Mouse (Mus musculus) CD4-positive, CD25-positive, alpha-beta regulatory T cell, adult 4 months (primary cell): ENCODE measurements around the gene Relb. TPM values are rescaled to one million over a fixed set of nuclear protein-coding genes. Genes with fewer than 3 reads are reported as not detected.
A peak's percentile ranks its signal among the peaks of the same experiment; 100 is the strongest.

Source experiments
- ATAC-seq: one replicate; pipeline ENCODE4 v1.8.0; 2017
- polyA plus RNA-seq, 2 experiments: library from polyadenylated mRNA; unstranded; fragments of 100-300 nt; shearing (Covaris generic); gene quantifications; one replicate each; pipeline ENCODE4 v1.2.1; 2017

Relb gene
- polyA plus RNA-seq: 10 to 100 TPM; 12.7 to 14.8 TPM

DNA sequence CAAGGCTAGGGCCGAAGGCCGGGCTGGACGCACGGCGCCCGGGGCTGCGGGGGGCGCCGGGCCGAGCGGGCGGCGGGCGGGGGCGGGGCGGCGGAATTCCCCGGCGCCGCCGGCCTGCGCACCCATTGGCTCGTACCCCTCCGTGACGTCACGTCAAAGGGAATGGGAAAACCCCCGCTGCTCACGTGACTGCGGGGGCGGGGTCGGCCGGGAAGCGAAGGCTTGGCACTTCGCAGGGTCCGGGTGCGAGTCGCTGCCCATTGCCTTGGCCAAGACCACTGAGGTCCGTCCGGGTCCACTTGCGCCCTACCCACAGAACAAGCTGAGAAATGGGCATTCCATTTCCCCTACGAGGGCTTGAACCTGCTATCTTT lies at the start of gene Relb:
Relb (minus strand) TSS at position 78 of the 374 bp plus-strand sequence.
- ATAC-seq: peak; percentile 24

DNA sequence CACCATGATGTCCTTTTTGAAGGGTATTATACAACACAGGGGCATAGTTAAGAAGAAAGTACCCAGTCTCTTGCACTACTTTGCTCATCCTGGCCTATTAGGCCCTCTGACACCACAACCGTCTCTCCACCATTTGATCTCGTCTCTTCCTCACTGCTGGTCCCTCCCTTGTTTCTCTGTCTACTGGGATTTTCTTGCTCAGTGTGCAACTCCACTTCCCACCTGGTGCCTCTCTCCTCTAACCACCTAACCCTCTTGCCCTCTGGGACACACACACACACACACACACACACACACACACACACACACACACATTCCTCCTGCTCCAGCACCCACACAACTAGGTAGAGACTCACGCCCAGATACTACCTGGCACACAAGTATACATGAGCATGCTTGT lies 49.7 kb upstream of the Relb start:
- ATAC-seq: no peak

DNA sequence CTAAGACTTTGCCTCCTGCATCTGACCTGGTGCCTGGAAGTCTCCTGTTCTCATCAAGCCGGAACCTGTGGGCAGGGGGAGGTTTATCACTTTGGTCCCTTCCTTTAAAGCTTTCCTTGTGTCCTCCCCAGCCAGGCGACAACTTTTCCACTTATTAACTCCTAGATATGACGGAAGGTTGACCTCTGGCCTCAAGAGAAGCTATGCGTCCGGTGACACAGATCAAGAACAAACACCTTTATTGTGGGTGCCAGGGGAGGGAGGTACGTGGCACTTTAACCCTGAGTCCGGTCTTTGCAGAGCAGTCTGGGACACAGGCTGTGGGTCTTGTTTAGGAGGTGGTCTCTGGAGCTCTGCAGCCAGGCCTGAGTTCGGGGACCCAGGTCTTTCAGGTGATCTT lies 48.6 kb upstream of the Relb start, which contains the start of gene Apoc2:
Apoc2 (minus strand) TSS at position 70 of the 400 bp plus-strand sequence.
- ATAC-seq: no peak

DNA sequence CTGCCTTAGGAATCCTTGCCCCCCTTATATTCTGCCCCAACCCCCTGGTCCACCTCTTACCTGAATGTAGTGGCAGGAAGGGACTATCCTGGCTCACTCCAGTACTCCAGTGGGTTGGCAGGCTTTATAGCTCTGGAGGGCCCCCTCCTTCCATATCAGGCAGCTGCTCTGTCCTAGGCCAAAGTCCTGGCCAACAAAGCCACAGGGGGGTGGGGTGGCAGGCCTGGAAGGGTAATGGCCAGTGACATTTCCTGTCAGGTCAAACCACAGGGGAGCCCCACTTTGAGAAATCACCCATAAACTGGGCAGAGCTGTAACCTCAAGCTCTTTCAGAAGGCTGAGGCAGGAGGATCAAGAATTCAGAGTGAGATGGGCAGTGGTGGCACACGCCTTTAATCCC lies 47.4 kb upstream of the Relb start:
- ATAC-seq: no peak

GRCm38 (mm10) chr7:19675824-19676223 lies 46.6 kb upstream of the Relb start:
- no peak for ATAC-seq

GRCm38 (mm10) chr7:19673083-19673699 lies 44.0 kb upstream of the Relb start:
- ATAC-seq: no peak

GRCm38 (mm10) chr7:19671511-19671910 lies 42.3 kb upstream of the Relb start:
- no peak for ATAC-seq

GRCm38 (mm10) chr7:19668947-19669721 lies 39.9 kb upstream of the Relb start:
- peak; percentile 66 for ATAC-seq

- ATAC-seq: no peak
These were observed 38.2 kb upstream of the Relb start for GRCm38 (mm10) chr7:19667434-19667833.

DNA sequence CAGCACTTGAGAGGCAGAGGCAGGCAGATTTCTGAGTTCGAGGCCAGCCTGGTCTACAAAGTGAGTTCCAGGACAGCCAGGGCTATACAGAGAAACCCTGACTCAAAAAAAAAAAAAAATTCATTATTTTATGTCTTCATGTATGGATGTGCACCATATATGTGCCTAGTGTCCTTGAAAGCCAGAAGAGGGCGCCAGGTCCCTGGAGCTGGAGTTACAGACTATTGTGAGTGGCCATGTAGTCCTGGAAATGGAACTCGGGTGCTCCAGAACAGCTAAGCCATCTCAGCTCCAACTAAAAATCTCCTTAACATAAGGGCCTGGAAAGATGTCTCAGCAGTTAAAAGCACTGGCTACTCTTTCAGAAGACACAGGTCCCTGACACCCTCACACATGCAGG lies 37.5 kb upstream of the Relb start:
- no peak for ATAC-seq

DNA sequence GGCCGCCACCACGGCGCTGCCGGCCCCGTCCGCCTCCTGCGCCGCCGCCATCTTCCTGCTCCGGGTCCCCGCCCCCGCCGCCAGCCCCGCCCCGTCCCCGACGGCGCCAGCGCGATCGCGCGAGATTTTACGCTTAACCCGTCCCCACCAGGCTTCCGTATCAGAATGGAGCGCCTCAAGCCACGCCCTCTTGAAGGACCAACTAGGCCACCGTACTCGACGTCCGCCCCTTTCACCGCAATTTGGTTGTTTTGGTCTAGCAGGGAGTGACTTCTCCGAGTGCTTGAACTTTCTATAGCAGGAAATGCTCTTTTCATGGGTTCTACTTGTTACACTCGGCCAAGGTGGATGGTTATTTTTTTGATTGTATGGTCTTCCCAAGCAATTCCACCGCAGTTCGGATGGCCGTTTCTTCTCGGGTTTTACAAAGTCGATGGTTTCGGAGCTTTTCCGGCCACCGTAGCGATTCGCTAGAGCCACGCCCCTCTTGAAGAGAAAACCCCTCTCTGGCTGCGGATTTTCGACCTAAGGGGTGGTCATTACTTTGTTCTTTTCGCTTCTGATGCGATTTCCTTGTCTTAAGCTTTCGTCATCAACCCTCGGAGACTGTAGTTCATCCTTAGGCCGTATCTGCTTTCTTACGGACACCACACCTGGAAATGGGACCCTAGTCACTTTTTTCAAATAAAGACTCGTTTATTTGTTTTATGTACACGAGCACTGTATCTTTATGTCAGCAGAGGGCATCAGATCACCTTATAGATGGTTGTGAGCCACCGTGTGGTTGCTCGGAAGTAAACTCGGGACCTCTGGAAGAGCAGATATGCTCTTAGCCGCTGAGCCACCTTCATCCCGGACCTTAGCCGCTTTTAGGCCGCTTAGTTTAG lies 36.0 kb upstream of the Relb start, which contains the start of gene Clptm1:
Clptm1 (minus strand) TSS at position 79 of the 887 bp plus-strand sequence.
- ATAC-seq: peak; percentile 76

- peak; percentile 3 for ATAC-seq
These were observed 35.3 kb upstream of the Relb start for GRCm38 (mm10) chr7:19664455-19664954.

GRCm38 (mm10) chr7:19663940-19664339 lies 34.7 kb upstream of the Relb start:
- no peak for ATAC-seq

- ATAC-seq: no peak
These were observed 23.4 kb upstream of the Relb start for GRCm38 (mm10) chr7:19652614-19653013.

DNA sequence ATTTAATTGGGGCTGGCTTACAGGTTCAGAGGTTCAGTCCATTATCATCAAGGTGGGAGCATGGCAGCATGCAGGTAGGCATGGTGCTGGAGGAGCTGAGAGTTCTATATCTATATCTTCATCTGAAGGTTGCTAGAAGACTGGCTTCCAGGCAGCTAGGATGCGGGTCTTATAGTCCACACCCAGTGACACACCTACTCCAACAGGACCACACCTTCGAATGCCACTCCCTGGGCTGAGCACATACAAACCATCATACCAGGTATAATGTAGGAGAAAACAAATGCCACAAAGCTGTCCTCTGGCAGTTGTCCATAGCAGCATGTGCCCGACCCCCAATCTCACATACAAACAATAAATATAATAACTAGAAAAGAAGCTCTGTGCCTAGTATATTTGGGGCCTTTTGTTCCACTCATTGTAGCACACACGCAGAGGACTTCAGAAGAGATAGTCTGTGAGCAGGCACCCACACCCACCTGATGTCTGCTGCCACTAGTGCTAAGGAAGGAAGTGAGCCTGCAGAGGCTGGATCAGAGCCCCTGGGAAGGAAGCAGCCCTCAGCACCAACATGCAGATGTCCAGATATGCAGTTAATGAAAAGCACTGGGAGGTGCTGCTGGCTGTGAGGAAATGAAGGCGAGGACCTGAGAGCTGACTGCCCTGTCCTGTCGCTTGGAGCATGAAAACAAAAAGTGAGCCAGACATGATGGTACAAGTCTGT lies 22.0 kb upstream of the Relb start:
- ATAC-seq: no peak

DNA sequence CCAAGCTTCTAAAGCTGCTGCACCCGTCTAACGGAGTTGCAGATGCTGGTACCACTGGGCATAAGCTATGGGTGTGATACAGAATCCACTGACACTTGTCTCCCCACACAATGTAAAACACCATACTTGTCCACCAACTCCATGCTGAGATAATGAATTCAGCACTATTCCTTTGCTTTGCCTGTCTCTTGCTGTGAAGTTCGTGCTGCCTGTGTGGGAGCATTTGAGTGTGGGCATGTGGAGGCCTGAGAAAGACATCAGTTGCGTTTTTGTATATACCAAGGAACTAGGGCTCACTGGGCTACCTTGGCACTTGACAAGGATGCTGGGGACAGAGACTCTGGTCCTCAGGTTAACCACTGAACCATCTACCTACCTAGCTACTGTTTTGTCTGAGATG lies 12.0 kb upstream of the Relb start:
- no peak for ATAC-seq

GRCm38 (mm10) chr7:19635074-19635827 lies 6.0 kb upstream of the Relb start:
- no peak for ATAC-seq

- ATAC-seq: no peak
These were observed 5.4 kb upstream of the Relb start for GRCm38 (mm10) chr7:19634591-19634990.

DNA sequence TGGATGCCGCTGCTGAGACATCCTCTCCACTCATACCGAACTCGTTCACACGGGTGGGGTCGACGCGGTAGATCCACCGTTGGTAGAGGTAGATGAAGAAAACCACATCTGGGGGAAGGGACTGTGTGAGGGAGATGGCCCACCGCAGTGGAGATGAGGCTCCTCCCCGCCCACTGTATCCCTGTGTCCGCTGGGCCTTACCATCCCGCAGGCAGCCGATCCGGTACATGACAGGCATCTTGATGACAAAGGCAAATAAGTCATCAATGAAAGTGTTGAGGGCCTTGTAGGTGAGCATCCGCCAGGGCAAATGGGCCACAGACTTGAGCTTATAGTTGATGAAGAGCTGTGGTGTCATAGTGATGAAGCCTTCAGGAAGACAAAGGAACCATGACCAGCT lies 4.6 kb upstream of the Relb start:
- no peak for ATAC-seq

- no peak for ATAC-seq
These were observed 4.0 kb upstream of the Relb start for GRCm38 (mm10) chr7:19633197-19633596.

DNA sequence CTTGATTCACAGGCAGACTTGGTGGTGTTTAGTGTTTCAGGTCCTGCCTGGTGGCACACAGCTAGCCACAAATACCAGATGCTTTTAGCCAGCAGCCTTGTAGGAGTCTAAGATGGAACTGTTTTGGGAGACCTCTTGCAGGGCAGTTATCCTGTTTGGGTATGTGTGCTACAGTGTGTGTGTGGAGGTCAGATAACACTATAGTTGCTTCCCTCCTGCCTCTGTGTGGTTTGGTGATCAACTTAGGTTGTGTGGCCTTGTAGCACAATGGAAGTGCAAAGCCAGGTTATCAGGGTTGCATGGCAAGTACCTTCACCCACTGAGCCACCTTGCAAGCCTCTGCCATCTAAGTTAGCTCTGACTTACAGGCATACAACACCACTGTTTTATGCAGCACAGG lies 3.5 kb upstream of the Relb start:
- no peak for ATAC-seq

GRCm38 (mm10) chr7:19632275-19632674 lies 3.0 kb upstream of the Relb start:
- ATAC-seq: no peak
